Mouse (Mus musculus): ENCODE results near the gene Mterf1a. TPM values are rescaled to one million over a fixed set of nuclear protein-coding genes. Genes with fewer than 3 reads are reported as not detected.

Gene Mterf1a
- polyA plus RNA-seq, 1 experiment from 2014 or later = 3.3 TPM

GRCm38 (mm10) chr5:3935266-3935665, 41.5 kb upstream of the Mterf1a start:
- Histone ChIP-seq H3K4me1 (replicated peaks; ENCODE audit: control insufficient read depth, insufficient read depth, low read length) (peaks cover 18% of the 10 kb centered on the region; the same call in 1 of the 2 replicates), H3K9ac (ENCODE audit: low read depth, low read length) (no peak overlapping the region), H3K4me2 (replicated peaks; ENCODE audit: low read depth) (no peak overlapping the region), H3K36me3 (ENCODE audit: control insufficient read depth, insufficient read depth) (no peaks in the 10 kb centered on the region), H3K9me3 (ENCODE audit: control insufficient read depth) (no peaks in the 10 kb centered on the region), H3K27ac (ENCODE audit: low read depth, low read length) (no peak overlapping the region), H3K27me3 (replicated peaks; ENCODE audit: control insufficient read depth, insufficient read depth, low read length) (no peaks in the 10 kb centered on the region), H3K4me3 (ENCODE audit: low read depth, low read length) (no peak overlapping the region)
- no peak for TF ChIP-seq CTCF (IDR thresholded peaks at IDR 0.05; ENCODE audit: low read depth)
- ATAC-seq = no peak
- 78% methylated on average over 5 of the region's 5 CpGs for WGBS

- no peak for ATAC-seq
- Histone ChIP-seq H3K4me2 (replicated peaks; ENCODE audit: low read depth) (no peak overlapping the region), H3K27me3 (replicated peaks; ENCODE audit: control insufficient read depth, insufficient read depth, low read length) (no peaks in the 10 kb centered on the region), H3K27ac (ENCODE audit: low read depth, low read length) (no peak overlapping the region), H3K4me1 (replicated peaks; ENCODE audit: control insufficient read depth, insufficient read depth, low read length) (peaks cover 18% of the 10 kb centered on the region; the same call in 1 of the 2 replicates), H3K9ac (ENCODE audit: low read depth, low read length) (no peak overlapping the region), H3K9me3 (ENCODE audit: control insufficient read depth) (no peaks in the 10 kb centered on the region), H3K4me3 (ENCODE audit: low read depth, low read length) (no peak overlapping the region), H3K36me3 (ENCODE audit: control insufficient read depth, insufficient read depth) (no peaks in the 10 kb centered on the region)
- TF ChIP-seq CTCF (IDR thresholded peaks at IDR 0.05; ENCODE audit: low read depth) = no peak
- 96% methylated on average over 3 of the region's 3 CpGs for WGBS
These were observed 39.8 kb upstream of the Mterf1a start for GRCm38 (mm10) chr5:3933551-3933950.

- H3K27ac ChIP-seq (ENCODE audit: low read depth, low read length) = no peak overlapping the region
- peaks cover 14% of the 10 kb centered on the region; the same call in 1 of the 2 replicates for H3K4me1 ChIP-seq (replicated peaks; ENCODE audit: control insufficient read depth, insufficient read depth, low read length)
- H3K9ac ChIP-seq (ENCODE audit: low read depth, low read length) = no peak overlapping the region
- TF ChIP-seq CTCF (IDR thresholded peaks at IDR 0.05; ENCODE audit: low read depth) = no peak; the same call in 1 of the 2 replicates
- no peak for ATAC-seq
- H3K4me2 ChIP-seq (replicated peaks; ENCODE audit: low read depth) = no peak overlapping the region
- no peaks in the 10 kb centered on the region for H3K9me3 ChIP-seq (ENCODE audit: control insufficient read depth)
- no peak overlapping the region for H3K4me3 ChIP-seq (ENCODE audit: low read depth, low read length)
- 86% methylated on average over 3 of the region's 3 CpGs for WGBS
- no peaks in the 10 kb centered on the region for H3K27me3 ChIP-seq (replicated peaks; ENCODE audit: control insufficient read depth, insufficient read depth, low read length)
- no peaks in the 10 kb centered on the region for H3K36me3 ChIP-seq (ENCODE audit: control insufficient read depth, insufficient read depth)
These were observed 37.9 kb upstream of the Mterf1a start for GRCm38 (mm10) chr5:3931636-3932035.

GRCm38 (mm10) chr5:3930760-3931159, 37.0 kb upstream of the Mterf1a start:
- peaks cover 12% of the 10 kb centered on the region; the same call in 1 of the 2 replicates for H3K4me1 ChIP-seq (replicated peaks; ENCODE audit: control insufficient read depth, insufficient read depth, low read length)
- H3K36me3 ChIP-seq (ENCODE audit: control insufficient read depth, insufficient read depth) = no peaks in the 10 kb centered on the region
- no peak for TF ChIP-seq CTCF (IDR thresholded peaks at IDR 0.05; ENCODE audit: low read depth)
- no peaks in the 10 kb centered on the region for H3K27me3 ChIP-seq (replicated peaks; ENCODE audit: control insufficient read depth, insufficient read depth, low read length)
- ATAC-seq = 0 out of 2 replicates have a peak, but pooled peaks have one; percentile 26
- H3K27ac ChIP-seq (ENCODE audit: low read depth, low read length) = no peak overlapping the region
- H3K4me2 ChIP-seq (replicated peaks; ENCODE audit: low read depth) = no peak overlapping the region
- 40% methylated on average over 5 of the region's 5 CpGs for WGBS
- no peak overlapping the region for H3K4me3 ChIP-seq (ENCODE audit: low read depth, low read length)
- H3K9ac ChIP-seq (ENCODE audit: low read depth, low read length) = no peak overlapping the region
- no peaks in the 10 kb centered on the region for H3K9me3 ChIP-seq (ENCODE audit: control insufficient read depth)

GRCm38 (mm10) chr5:3928690-3929046, 34.9 kb upstream of the Mterf1a start:
- Histone ChIP-seq H3K4me3 (ENCODE audit: low read depth, low read length) (peak overlapping the region; percentile 87), H3K27me3 (replicated peaks; ENCODE audit: control insufficient read depth, insufficient read depth, low read length) (no peaks in the 10 kb centered on the region), H3K9ac (ENCODE audit: low read depth, low read length) (peak overlapping the region; percentile 94), H3K4me2 (replicated peaks; ENCODE audit: low read depth) (peak overlapping the region; percentile 87), H3K36me3 (ENCODE audit: control insufficient read depth, insufficient read depth) (no peaks in the 10 kb centered on the region), H3K4me1 (replicated peaks; ENCODE audit: control insufficient read depth, insufficient read depth, low read length) (peaks cover 12% of the 10 kb centered on the region; the same call in 1 of the 2 replicates), H3K9me3 (ENCODE audit: control insufficient read depth) (no peaks in the 10 kb centered on the region), H3K27ac (ENCODE audit: low read depth, low read length) (peak overlapping the region; percentile 91)
- TF ChIP-seq CTCF (IDR thresholded peaks at IDR 0.05; ENCODE audit: low read depth) = no peak
- ATAC-seq = peak; percentile 55
- under 1% methylated on average over 12 of the region's 12 CpGs for WGBS

GRCm38 (mm10) chr5:3927801-3928689, 34.3 kb upstream of the Mterf1a start, which contains the start of gene Akap9:
Gene Akap9 (plus strand): TSS chr5:3928054.
- WGBS = under 1% methylated on average over 59 of the region's 82 CpGs

More at GRCm38 (mm10) chr5:3927801-3928689, 34.3 kb upstream of the Mterf1a start, which contains the start of gene Akap9:
- ATAC-seq = peak; percentile 82
- Histone ChIP-seq H3K9ac (ENCODE audit: low read depth, low read length) (peak within 1 kb of the TSS; percentile 94), H3K27me3 (replicated peaks; ENCODE audit: control insufficient read depth, insufficient read depth, low read length) (no peaks in the 10 kb centered on the region), H3K27ac (ENCODE audit: low read depth, low read length) (peak within 1 kb of the TSS; percentile 91), H3K4me2 (replicated peaks; ENCODE audit: low read depth) (peak within 1 kb of the TSS; percentile 87), H3K36me3 (ENCODE audit: control insufficient read depth, insufficient read depth) (no peaks in the 10 kb centered on the region), H3K4me3 (ENCODE audit: low read depth, low read length) (peak within 1 kb of the TSS; percentile 87), H3K9me3 (ENCODE audit: control insufficient read depth) (no peaks in the 10 kb centered on the region), H3K4me1 (replicated peaks; ENCODE audit: control insufficient read depth, insufficient read depth, low read length) (peaks cover 12% of the 10 kb centered on the region; the same call in 1 of the 2 replicates)
- TF ChIP-seq CTCF (IDR thresholded peaks at IDR 0.05; ENCODE audit: low read depth) = no peak

All from intestine, postnatal 0 days (tissue).